Mouse (Mus musculus): Measurements from ENCODE around the gene Med13. TPM values are rescaled to one million over a fixed set of nuclear protein-coding genes. Genes with fewer than 3 reads are reported as not detected.

Med13 gene
- polyA plus RNA-seq, 1 experiment from 2014 or later: 12.1 TPM

DNA sequence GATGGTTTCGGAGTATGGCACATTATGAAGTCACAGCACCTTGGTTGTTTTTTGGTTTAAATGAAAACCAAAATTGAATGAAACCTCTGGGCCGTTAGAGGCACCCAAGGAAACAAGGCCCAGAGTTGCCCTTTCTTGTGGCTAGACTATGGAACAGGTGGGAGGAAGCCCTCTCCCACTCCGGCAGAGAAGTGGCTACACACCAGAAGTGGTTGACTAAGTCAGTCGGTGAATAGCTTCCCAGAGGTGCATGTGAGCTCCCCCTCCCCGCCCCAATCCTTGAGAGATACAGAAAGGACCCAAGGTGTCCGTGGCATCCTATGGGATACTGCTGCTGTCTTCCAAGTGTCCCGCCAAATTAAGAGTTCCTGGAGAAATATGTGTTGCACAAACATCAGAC is 13.9 kb upstream of the Med13 start:
- Histone ChIP-seq H3K9me3 (replicated peaks; ENCODE audit: control insufficient read depth, low read length) (no peaks in the 10 kb centered on the region), H3K4me1 (ENCODE audit: control insufficient read depth, insufficient read depth, low read length) (no peaks in the 10 kb centered on the region), H3K9ac (replicated peaks; ENCODE audit: low read length) (no peak overlapping the region), H3K36me3 (replicated peaks; ENCODE audit: control insufficient read depth, insufficient read depth, low read depth, low read length) (no peaks in the 10 kb centered on the region), H3K27ac (replicated peaks; ENCODE audit: low read depth, low read length) (no peak overlapping the region), H3K27me3 (ENCODE audit: control insufficient read depth, insufficient read depth, low read length) (no peaks in the 10 kb centered on the region), H3K4me2 (ENCODE audit: low read depth, low read length) (no peak overlapping the region), H3K4me3 (ENCODE audit: low read depth, low read length) (no peak overlapping the region)
- ATAC-seq (replicated peaks; ENCODE audit: insufficient number of reproducible peaks, low FRiP score, low TSS enrichment, low read depth) (no peak), DNase-seq (ENCODE audit: low spot score) (no peak)
- 71% methylated on average over 7 of the region's 7 CpGs for WGBS

DNA sequence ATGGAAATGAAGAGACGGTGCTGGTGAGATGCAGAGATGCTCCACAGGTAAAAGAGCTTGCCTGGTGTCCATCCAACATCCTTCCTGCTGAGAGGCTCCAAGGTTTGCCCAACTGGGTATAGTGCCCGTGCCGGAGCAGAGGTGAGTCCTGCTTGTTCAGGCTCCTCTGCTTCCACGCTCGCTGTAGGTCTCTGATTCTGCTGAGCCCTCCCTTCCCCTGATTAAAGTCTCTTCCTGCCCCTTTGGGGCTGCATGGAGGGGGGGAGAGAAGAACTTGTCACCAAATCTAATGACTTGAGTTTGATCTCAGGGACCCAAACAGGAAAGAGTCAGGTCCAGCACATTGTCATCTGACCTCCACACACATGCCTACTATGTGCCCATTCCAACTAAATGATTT is 12.5 kb upstream of the Med13 start:
- no peak for DNase-seq (ENCODE audit: low spot score)
- ATAC-seq (replicated peaks; ENCODE audit: insufficient number of reproducible peaks, low FRiP score, low TSS enrichment, low read depth): no peak

DNA sequence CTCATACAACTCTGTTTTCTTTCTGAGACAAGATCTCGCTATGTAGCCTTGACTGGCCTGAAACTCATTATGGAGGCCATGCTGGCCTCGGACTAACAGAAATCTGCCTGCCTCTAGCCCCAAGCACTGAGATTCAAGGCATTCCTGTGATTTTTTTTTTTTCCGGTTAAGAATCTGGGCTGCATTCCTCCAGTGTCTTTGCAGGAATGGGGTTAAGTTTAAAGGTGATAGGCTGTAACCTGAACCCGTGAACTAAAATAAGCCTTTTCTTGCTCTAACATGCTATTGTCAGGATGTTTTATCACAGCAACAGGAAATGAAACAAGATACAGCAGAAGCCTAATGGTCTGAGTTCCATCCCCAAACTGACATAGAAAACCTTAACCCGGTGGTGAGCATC is 11.6 kb upstream of the Med13 start:
- ATAC-seq (replicated peaks; ENCODE audit: insufficient number of reproducible peaks, low FRiP score, low TSS enrichment, low read depth) (no peak), DNase-seq (ENCODE audit: low spot score) (peak; percentile 57)
- H3K4me2 ChIP-seq (ENCODE audit: low read depth, low read length): no peak overlapping the region
- no peak overlapping the region for H3K9ac ChIP-seq (replicated peaks; ENCODE audit: low read length)
- H3K27me3 ChIP-seq (ENCODE audit: control insufficient read depth, insufficient read depth, low read length): no peaks in the 10 kb centered on the region
- no peak overlapping the region for H3K27ac ChIP-seq (replicated peaks; ENCODE audit: low read depth, low read length)
- no peaks in the 10 kb centered on the region for H3K9me3 ChIP-seq (replicated peaks; ENCODE audit: control insufficient read depth, low read length)
- 16% methylated on average over 5 of the region's 5 CpGs for WGBS
- no peaks in the 10 kb centered on the region for H3K4me1 ChIP-seq (ENCODE audit: control insufficient read depth, insufficient read depth, low read length)
- no peak overlapping the region for H3K4me3 ChIP-seq (ENCODE audit: low read depth, low read length)
- no peaks in the 10 kb centered on the region for H3K36me3 ChIP-seq (replicated peaks; ENCODE audit: control insufficient read depth, insufficient read depth, low read depth, low read length)

More for the DNA sequence above, 12.5 kb upstream of the Med13 start:
- H3K27ac ChIP-seq (replicated peaks; ENCODE audit: low read depth, low read length): no peak overlapping the region
- H3K36me3 ChIP-seq (replicated peaks; ENCODE audit: control insufficient read depth, insufficient read depth, low read depth, low read length): no peaks in the 10 kb centered on the region
- no peak overlapping the region for H3K9ac ChIP-seq (replicated peaks; ENCODE audit: low read length)
- H3K27me3 ChIP-seq (ENCODE audit: control insufficient read depth, insufficient read depth, low read length): no peaks in the 10 kb centered on the region
- WGBS: 92% methylated on average over 5 of the region's 5 CpGs
- H3K4me1 ChIP-seq (ENCODE audit: control insufficient read depth, insufficient read depth, low read length): no peaks in the 10 kb centered on the region
- no peak overlapping the region for H3K4me3 ChIP-seq (ENCODE audit: low read depth, low read length)
- H3K9me3 ChIP-seq (replicated peaks; ENCODE audit: control insufficient read depth, low read length): no peaks in the 10 kb centered on the region
- no peak overlapping the region for H3K4me2 ChIP-seq (ENCODE audit: low read depth, low read length)

DNA sequence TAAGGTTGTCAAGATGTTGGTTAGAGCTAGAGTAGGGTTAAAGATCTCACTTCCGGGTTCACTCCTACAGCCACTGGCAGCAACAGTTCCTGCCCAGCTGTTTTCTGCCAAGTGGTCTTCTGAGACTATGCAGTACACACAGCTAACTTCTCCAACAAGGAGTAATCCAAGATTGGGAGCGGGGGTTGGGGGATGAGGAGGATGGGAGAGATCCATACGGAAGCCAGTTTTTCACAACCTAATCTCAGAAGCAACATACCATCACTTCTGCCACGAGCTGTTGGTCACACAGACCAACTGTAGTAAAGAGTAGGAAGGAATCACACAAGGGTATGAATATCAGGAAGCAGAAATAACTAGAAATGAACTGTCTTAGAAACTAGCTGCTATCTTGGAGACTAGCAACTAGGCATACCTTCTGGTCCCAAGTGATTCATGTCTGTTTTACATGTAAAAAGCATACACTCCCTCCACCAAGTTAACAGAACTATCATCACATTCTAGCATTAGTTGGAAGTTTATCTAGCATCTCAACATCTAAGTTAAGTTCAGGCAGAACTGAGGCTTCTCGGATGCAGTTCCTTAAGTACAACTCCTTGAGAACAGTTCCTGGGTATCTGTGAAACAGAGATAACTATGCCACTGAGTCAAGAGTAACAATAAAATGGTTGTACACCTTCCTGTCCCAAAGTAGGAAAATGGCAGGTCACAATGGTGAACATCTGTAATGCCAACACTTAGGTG is 7.5 kb upstream of the Med13 start:
- H3K9me3 ChIP-seq (replicated peaks; ENCODE audit: control insufficient read depth, low read length): no peaks in the 10 kb centered on the region
- no peaks in the 10 kb centered on the region for H3K36me3 ChIP-seq (replicated peaks; ENCODE audit: control insufficient read depth, insufficient read depth, low read depth, low read length)
- ATAC-seq (replicated peaks; ENCODE audit: insufficient number of reproducible peaks, low FRiP score, low TSS enrichment, low read depth) (no peak), DNase-seq (ENCODE audit: low spot score) (no peak)
- H3K9ac ChIP-seq (replicated peaks; ENCODE audit: low read length): no peak overlapping the region
- H3K4me1 ChIP-seq (ENCODE audit: control insufficient read depth, insufficient read depth, low read length): no peaks in the 10 kb centered on the region
- no peak overlapping the region for H3K4me3 ChIP-seq (ENCODE audit: low read depth, low read length)
- H3K4me2 ChIP-seq (ENCODE audit: low read depth, low read length): no peak overlapping the region
- no peak overlapping the region for H3K27ac ChIP-seq (replicated peaks; ENCODE audit: low read depth, low read length)
- H3K27me3 ChIP-seq (ENCODE audit: control insufficient read depth, insufficient read depth, low read length): no peaks in the 10 kb centered on the region
- WGBS: 85% methylated on average over 5 of the region's 5 CpGs

DNA sequence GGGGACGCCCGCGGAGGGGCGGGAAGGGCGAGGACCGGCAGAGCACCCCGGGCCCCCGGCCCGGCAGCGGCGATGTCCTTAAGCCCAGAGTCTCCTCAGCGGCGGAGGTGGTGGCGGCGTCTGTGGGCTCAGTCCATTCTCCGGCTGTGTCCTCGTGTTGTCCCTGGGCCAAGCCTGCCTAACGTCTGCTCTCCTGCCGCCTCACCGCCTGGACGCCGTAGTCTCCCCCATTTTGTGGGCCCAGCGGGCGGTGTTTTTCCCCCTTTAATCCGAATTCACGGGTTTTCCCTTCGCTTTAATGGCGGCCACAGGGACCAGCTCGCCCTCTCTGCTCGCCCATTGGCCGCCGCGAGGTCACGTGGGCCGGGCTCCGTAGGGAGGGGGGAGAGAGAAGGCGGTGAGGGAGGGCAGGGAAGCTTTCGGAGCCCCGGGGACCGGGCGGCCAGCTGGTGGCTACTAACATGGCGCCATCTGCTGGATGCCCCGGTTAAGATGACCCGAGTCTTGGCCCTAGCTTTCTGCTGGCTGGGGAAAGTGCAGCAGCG is 654 bp upstream of the Med13 start:
- DNase-seq (ENCODE audit: low spot score) (peak; percentile 99), ATAC-seq (replicated peaks; ENCODE audit: insufficient number of reproducible peaks, low FRiP score, low TSS enrichment, low read depth) (peak; percentile 92)
- H3K27me3 ChIP-seq (ENCODE audit: control insufficient read depth, insufficient read depth, low read length): no peaks in the 10 kb centered on the region
- H3K36me3 ChIP-seq (replicated peaks; ENCODE audit: control insufficient read depth, insufficient read depth, low read depth, low read length): no peaks in the 10 kb centered on the region
- no peaks in the 10 kb centered on the region for H3K9me3 ChIP-seq (replicated peaks; ENCODE audit: control insufficient read depth, low read length)
- H3K27ac ChIP-seq (replicated peaks; ENCODE audit: low read depth, low read length): peak overlapping the region; percentile 99
- H3K4me3 ChIP-seq (ENCODE audit: low read depth, low read length): peak overlapping the region; percentile 97
- H3K9ac ChIP-seq (replicated peaks; ENCODE audit: low read length): peak overlapping the region; percentile 79
- WGBS: under 1% methylated on average over 44 of the region's 45 CpGs
- no peaks in the 10 kb centered on the region for H3K4me1 ChIP-seq (ENCODE audit: control insufficient read depth, insufficient read depth, low read length)
- H3K4me2 ChIP-seq (ENCODE audit: low read depth, low read length): peak overlapping the region; percentile 27

DNA sequence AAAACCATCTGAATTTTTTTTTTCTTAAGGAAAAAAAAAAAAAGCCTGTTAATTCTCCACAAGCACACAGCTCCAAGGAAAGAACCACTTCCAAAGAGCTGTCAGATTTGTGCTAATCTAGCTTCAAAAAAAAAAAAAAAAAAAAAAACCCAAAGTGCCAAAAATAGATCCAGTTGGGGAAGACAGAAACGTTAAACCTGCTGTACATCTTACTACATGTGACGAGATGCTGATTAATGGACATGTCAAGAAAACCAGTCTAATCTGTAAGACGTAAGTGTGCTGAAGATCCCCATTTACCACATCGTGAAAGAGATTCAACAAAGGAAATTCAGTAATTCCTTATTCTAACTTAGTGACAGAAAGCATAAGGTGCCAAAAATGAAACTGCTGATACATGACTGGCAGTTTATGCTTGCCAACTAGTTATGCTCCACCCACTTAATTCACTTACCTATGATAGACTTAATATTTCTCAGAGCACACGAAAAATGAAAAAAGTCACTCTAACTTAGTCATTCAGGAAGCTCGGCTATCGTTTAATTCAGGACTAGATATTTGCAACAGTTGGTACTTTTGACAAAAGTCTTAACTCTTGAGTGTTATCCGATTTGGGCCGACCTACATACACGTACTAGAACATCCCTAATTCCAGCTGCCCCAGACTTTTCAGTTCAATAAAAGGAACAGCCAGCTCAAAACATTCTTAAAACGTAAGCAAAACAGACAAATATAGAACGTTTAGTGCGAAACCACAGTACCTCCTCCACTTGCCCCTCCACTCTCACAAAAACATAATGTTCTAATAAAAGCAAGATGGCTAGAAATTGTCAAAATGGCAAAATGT is 1.2 kb downstream of the Med13 start:
- ATAC-seq (replicated peaks; ENCODE audit: insufficient number of reproducible peaks, low FRiP score, low TSS enrichment, low read depth) (no peak), DNase-seq (ENCODE audit: low spot score) (peak; percentile 26)
- H3K4me1 ChIP-seq (ENCODE audit: control insufficient read depth, insufficient read depth, low read length): no peaks in the 10 kb centered on the region
- WGBS: 17% methylated on average over 13 of the region's 13 CpGs
- no peak overlapping the region for H3K27ac ChIP-seq (replicated peaks; ENCODE audit: low read depth, low read length)
- H3K27me3 ChIP-seq (ENCODE audit: control insufficient read depth, insufficient read depth, low read length): no peaks in the 10 kb centered on the region
- H3K9ac ChIP-seq (replicated peaks; ENCODE audit: low read length): peak overlapping the region; percentile 79
- H3K36me3 ChIP-seq (replicated peaks; ENCODE audit: control insufficient read depth, insufficient read depth, low read depth, low read length): no peaks in the 10 kb centered on the region
- peak overlapping the region; percentile 56 for H3K4me2 ChIP-seq (ENCODE audit: low read depth, low read length)
- no peaks in the 10 kb centered on the region for H3K9me3 ChIP-seq (replicated peaks; ENCODE audit: control insufficient read depth, low read length)
- peak overlapping the region; percentile 97 for H3K4me3 ChIP-seq (ENCODE audit: low read depth, low read length)

DNA sequence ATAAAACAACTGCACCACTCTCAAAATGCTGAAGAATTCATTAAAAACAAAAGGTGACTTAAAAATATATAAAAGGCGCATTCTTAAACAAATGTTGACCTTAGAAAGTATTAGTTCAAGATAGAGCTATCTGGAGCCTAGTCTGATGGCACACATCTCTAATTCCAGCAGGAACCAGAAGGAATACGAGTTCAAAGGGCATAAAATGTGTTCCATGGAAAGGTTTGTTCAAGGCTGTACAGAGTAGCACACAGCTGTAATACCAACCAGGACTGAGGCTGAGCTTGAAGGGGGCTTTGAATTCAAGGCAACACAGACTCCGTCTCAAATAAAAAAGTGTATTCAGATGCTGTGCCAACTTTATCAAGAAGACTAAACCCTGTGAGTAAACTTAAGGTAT is 3.8 kb downstream of the Med13 start:
- H3K4me1 ChIP-seq (ENCODE audit: control insufficient read depth, insufficient read depth, low read length): no peaks in the 10 kb centered on the region
- no peak overlapping the region for H3K4me3 ChIP-seq (ENCODE audit: low read depth, low read length)
- ATAC-seq (replicated peaks; ENCODE audit: insufficient number of reproducible peaks, low FRiP score, low TSS enrichment, low read depth) (no peak), DNase-seq (ENCODE audit: low spot score) (no peak)
- no peak overlapping the region for H3K9ac ChIP-seq (replicated peaks; ENCODE audit: low read length)
- H3K27ac ChIP-seq (replicated peaks; ENCODE audit: low read depth, low read length): no peak overlapping the region
- WGBS: 78% methylated on average over 3 of the region's 3 CpGs
- no peaks in the 10 kb centered on the region for H3K9me3 ChIP-seq (replicated peaks; ENCODE audit: control insufficient read depth, low read length)
- no peaks in the 10 kb centered on the region for H3K36me3 ChIP-seq (replicated peaks; ENCODE audit: control insufficient read depth, insufficient read depth, low read depth, low read length)
- no peak overlapping the region for H3K4me2 ChIP-seq (ENCODE audit: low read depth, low read length)
- H3K27me3 ChIP-seq (ENCODE audit: control insufficient read depth, insufficient read depth, low read length): no peaks in the 10 kb centered on the region
